Mouse (Mus musculus): ENCODE results near the gene Ifih1.

The Ifih1 gene

GRCm38 (mm10) chr2:62630446-62630845 lies 15.6 kb downstream of the Ifih1 start:
- peak in 1 of 2 experiments; percentile 35 for DNase-seq

DNA sequence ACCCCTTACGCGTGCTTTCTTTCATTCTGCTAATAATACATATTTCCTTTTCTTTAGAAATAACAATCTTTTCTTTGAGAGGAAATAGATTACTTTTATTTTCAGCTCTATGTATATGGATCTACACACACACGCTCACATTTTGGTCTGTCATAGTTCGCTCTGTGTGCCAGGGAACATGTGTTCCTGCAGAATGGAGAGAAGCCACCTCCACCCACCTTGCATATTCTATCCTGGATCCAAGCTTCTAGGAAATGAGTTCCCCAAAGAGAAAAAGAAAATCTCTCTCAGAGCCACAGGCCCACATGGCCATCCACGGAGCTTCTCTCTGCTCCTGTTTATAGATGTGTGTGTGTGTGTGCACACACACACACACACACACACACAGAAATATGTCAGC lies 17.7 kb downstream of the Ifih1 start:
- DNase-seq = no peak

- DNase-seq = peak in 1 of 2 experiments; percentile 8
Measured at GRCm38 (mm10) chr2:62627728-62628127, 18.3 kb downstream of the Ifih1 start.

GRCm38 (mm10) chr2:62623024-62623441 lies 23.0 kb downstream of the Ifih1 start:
- DNase-seq = no peak

GRCm38 (mm10) chr2:62619679-62620078 lies 26.4 kb downstream of the Ifih1 start:
- DNase-seq = no peak

DNA sequence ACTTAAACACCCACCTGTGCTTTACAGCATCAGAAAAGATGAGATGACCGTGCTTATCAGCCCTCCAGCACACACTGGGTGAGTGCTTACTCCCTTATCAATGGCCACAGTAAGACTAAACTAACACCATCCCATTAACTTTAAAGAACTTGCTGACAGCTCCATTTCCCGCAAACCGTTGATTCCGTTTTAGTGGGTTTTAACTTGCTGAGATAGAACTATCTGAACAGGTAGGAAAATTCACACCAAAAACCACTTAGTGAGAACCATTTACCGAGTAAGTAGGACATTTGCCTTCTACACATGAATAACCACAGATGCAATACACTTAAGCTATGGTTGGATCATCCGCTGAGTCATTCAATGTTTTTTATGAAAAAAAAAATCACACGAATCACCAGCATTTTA lies 27.1 kb downstream of the Ifih1 start:
- no peak for DNase-seq

DNA sequence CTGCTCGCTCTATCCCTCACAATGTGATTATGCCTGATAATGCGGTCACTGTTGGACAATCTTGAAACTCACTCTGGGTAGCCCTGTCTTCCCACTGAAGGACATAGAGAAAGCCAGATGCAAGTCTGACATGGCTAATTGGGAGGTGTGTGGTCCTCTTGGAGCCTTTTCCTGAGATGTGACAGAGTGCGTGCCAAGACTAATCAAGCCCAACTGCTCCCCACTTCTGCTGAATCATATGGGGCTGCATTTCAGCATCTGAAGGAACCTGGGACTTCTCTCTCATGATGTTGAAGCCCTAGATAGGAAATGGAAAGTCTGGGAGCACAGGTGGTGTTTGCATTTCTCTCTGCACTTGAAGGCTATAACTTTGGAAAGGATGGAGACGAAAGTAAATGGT lies 32.9 kb downstream of the Ifih1 start:
- DNase-seq = no peak

GRCm38 (mm10) chr2:62606205-62606604 lies 39.9 kb downstream of the Ifih1 start:
- no peak for DNase-seq

- no peak for DNase-seq
Measured at GRCm38 (mm10) chr2:62603530-62603929, 42.5 kb downstream of the Ifih1 start.

- no peak for DNase-seq
Measured at GRCm38 (mm10) chr2:62596586-62596985, 49.5 kb downstream of the Ifih1 start.

DNA sequence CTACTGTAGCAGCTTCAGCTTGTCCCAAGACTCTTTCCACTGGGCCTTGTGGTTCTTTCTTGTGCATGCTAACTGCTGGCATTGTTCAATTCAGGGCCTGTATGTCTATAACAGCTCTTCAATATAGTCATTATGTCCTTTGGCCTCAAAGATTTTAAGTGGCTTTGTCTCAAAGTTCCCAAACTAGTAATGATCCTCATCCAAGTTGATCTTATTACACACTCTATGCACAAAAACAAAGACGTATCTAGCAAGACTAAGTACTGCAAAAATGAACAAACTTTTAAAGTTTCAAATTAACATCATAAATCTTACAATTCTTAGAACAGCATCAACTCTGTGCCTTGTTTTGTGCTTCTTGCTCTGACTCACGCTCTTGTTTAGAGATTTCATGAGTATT lies 51.6 kb downstream of the Ifih1 start:
- no peak for DNase-seq

- no peak for DNase-seq
Measured at GRCm38 (mm10) chr2:62591555-62591954, 54.5 kb downstream of the Ifih1 start.

- no peak for DNase-seq
Measured at GRCm38 (mm10) chr2:62589333-62589732, 56.7 kb downstream of the Ifih1 start.

GRCm38 (mm10) chr2:62585769-62586168 lies 60.3 kb downstream of the Ifih1 start:
- no peak for DNase-seq

DNA sequence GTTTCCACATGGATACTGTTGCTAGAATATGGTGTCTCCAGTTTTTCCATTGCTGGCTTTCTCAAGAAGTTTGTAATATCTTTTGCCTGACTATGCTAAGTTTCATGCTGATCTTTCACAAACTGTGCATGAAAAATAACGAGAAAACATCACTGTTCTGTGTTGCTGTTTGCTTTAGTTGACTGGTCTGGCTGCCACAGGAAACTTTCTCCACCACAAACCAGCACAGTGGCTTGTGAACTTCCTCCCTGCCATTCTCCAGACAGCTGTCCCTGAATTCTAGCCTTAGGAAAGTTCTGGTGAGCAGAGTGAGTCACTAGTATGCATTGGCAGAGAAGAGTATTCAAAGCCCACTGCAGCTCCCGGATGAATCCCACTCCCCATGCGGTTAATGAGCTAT lies 71.1 kb downstream of the Ifih1 start:
- DNase-seq = no peak

DNA sequence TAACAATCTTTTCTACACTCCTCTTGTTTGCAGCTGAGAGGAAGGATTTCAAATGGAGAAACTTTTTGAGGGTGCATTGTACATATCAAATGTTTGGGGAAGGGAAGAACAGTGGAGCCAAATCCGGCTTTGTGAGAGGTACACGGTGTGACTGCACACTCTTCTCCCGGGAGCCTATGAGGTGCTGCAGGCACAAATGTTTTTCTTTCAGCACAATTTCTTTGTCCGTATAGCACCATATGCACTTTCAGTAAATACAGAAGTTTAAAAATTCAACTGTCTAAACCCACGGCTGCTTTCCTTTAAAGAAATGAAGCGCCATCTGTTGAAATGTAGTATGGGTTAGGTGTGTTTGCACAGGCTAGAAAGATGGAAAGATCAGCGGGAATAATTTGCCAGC lies 71.8 kb downstream of the Ifih1 start:
- no peak for DNase-seq

- DNase-seq = no peak
Measured at GRCm38 (mm10) chr2:62573753-62574159, 72.3 kb downstream of the Ifih1 start, which contains the start of gene Fap. TSS of gene Fap (minus strand) at chr2:62574075.

DNA sequence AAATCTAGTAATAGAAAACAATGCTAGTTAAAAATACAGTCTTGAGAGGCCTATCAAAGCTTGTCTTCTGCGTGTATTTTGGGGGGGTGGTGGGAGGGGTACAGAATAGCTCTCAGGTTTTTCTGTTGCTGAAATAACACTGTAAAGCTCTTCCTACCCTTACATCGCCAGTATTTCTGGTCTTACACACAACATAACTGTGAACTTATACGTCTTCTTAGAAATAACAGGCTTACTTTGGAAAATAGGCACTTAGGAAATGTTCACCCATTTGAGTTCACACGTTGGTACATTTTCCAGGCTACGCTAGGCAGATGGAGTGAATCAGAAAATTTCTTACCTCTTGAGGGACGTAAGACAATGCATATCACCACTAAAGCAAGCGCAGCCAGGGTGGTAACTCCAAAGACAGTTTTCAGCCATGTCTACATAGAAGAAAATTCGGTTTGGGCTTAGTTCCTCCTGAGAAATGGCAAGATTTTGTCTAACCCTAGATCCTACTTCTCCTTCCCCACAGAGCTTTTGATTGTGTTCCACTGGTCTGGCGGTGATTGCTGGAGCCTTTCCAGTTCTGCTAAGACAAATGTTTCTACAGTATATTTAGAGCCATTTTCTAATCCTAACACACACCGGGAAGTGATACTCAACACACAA lies 72.8 kb downstream of the Ifih1 start:
- no peak for DNase-seq

GRCm38 (mm10) chr2:62564687-62565086 lies 81.4 kb downstream of the Ifih1 start:
- DNase-seq = no peak

GRCm38 (mm10) chr2:62562661-62563485 lies 83.2 kb downstream of the Ifih1 start:
- no peak for DNase-seq

- no peak for DNase-seq
Measured at GRCm38 (mm10) chr2:62557417-62557816, 88.6 kb downstream of the Ifih1 start.

DNA sequence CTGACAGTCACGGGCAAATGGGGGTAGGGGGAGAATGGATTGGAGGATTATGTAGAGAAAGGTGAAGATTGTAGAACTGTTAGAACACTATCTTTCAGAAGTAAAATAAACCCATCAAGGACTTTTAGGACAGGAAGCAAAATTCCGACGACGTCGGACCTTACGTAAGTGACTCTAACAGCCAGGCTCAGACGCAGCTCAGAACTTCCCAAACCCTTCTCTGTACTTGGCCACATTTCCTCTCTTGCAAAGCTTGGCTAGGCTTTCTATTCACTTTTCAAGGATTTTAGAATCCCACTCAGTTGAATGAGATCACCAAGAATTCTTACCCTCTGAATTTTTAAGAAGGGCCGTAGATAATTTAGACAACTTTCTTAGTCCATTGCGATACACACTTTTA lies 89.7 kb downstream of the Ifih1 start:
- no peak for DNase-seq

DNA sequence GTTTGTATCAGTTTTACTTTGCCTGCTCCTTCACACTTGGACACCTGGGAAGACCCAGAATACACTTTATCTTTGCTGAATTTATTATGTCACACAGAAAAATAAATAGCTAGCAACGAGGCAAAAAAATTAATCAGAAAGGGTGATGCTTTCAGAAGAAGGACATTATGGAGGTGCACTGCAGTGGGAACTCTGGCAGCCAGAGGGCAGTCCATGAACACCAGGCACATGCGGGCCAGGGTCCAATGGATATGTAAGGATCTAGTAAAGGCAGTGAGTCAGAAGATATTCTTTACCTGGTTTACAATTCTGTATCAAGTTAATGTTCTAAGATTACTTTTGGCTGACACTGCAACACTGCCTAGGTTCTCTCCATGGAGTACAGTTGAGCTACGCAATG lies 96.4 kb downstream of the Ifih1 start:
- no peak for DNase-seq

- DNase-seq = no peak
Measured at GRCm38 (mm10) chr2:62549131-62549530, 96.9 kb downstream of the Ifih1 start.
